Mouse (Mus musculus): ENCODE results near the gene Tnfrsf9. TPM values are rescaled to one million over a fixed set of nuclear protein-coding genes. Genes with fewer than 3 reads are reported as not detected.

The Tnfrsf9 gene
- polyA plus RNA-seq, 1 experiment from 2014 or later = 0.33 TPM

GRCm38 (mm10) chr4:150950972-150951371 lies 36.6 kb downstream of the Tnfrsf9 start:
- ATAC-seq (no peak), DNase-seq (no peak)
- Histone ChIP-seq H3K9ac (replicated peaks) (no peak overlapping the region), H3K9me3 (ENCODE audit: low read length) (no peaks in the 10 kb centered on the region), H3K4me2 (ENCODE audit: low read depth, low read length) (no peak overlapping the region), H3K27me3 (ENCODE audit: insufficient read depth, low read length) (no peaks in the 10 kb centered on the region), H3K4me3 (ENCODE audit: low read depth, low read length) (no peak overlapping the region), H3K27ac (ENCODE audit: low read depth) (no peak overlapping the region), H3K4me1 (ENCODE audit: insufficient read depth) (no peaks in the 10 kb centered on the region), H3K36me3 (replicated peaks; ENCODE audit: insufficient read depth, low read length) (no peaks in the 10 kb centered on the region)
- WGBS (ENCODE audit: insufficient replicate concordance) = 66% methylated on average over 10 of the region's 10 CpGs
- no peak for TF ChIP-seq CTCF (IDR thresholded peaks at IDR 0.05; ENCODE audit: low read depth)
- no peak for TF ChIP-seq EP300 (IDR thresholded peaks at IDR 0.05; ENCODE audit: low read depth)

- no peaks in the 10 kb centered on the region for H3K4me1 ChIP-seq (ENCODE audit: insufficient read depth)
- H3K4me2 ChIP-seq (ENCODE audit: low read depth, low read length) = no peak overlapping the region
- 77% methylated on average over 13 of the region's 13 CpGs for WGBS (ENCODE audit: insufficient replicate concordance)
- H3K36me3 ChIP-seq (replicated peaks; ENCODE audit: insufficient read depth, low read length) = no peaks in the 10 kb centered on the region
- no peak overlapping the region for H3K27ac ChIP-seq (ENCODE audit: low read depth)
- DNase-seq (no peak), ATAC-seq (no peak)
- H3K9me3 ChIP-seq (ENCODE audit: low read length) = no peaks in the 10 kb centered on the region
- no peaks in the 10 kb centered on the region for H3K27me3 ChIP-seq (ENCODE audit: insufficient read depth, low read length)
- H3K9ac ChIP-seq (replicated peaks) = no peak overlapping the region
- TF ChIP-seq EP300 (IDR thresholded peaks at IDR 0.05; ENCODE audit: low read depth) = no peak
- no peak for TF ChIP-seq CTCF (IDR thresholded peaks at IDR 0.05; ENCODE audit: low read depth)
- no peak overlapping the region for H3K4me3 ChIP-seq (ENCODE audit: low read depth, low read length)
Observed at GRCm38 (mm10) chr4:150956369-150957105, 42.2 kb downstream of the Tnfrsf9 start.

GRCm38 (mm10) chr4:150957106-150957458 lies 42.7 kb downstream of the Tnfrsf9 start:
- Histone ChIP-seq H3K9ac (replicated peaks) (no peak overlapping the region), H3K27ac (ENCODE audit: low read depth) (no peak overlapping the region), H3K36me3 (replicated peaks; ENCODE audit: insufficient read depth, low read length) (no peaks in the 10 kb centered on the region), H3K4me3 (ENCODE audit: low read depth, low read length) (no peak overlapping the region), H3K4me1 (ENCODE audit: insufficient read depth) (no peaks in the 10 kb centered on the region), H3K9me3 (ENCODE audit: low read length) (no peaks in the 10 kb centered on the region), H3K4me2 (ENCODE audit: low read depth, low read length) (no peak overlapping the region), H3K27me3 (ENCODE audit: insufficient read depth, low read length) (no peaks in the 10 kb centered on the region)
- no peak for ATAC-seq
- 54% methylated on average over 1 of the region's 1 CpGs for WGBS (ENCODE audit: insufficient replicate concordance)
- no peak for DNase-seq
- TF ChIP-seq EP300 (IDR thresholded peaks at IDR 0.05; ENCODE audit: low read depth) = no peak
- no peak for TF ChIP-seq CTCF (IDR thresholded peaks at IDR 0.05; ENCODE audit: low read depth)

- Histone ChIP-seq H3K4me3 (ENCODE audit: low read depth, low read length) (no peak overlapping the region), H3K9ac (replicated peaks) (no peak overlapping the region), H3K27me3 (ENCODE audit: insufficient read depth, low read length) (no peaks in the 10 kb centered on the region), H3K4me2 (ENCODE audit: low read depth, low read length) (no peak overlapping the region), H3K27ac (ENCODE audit: low read depth) (no peak overlapping the region), H3K9me3 (ENCODE audit: low read length) (no peaks in the 10 kb centered on the region), H3K36me3 (replicated peaks; ENCODE audit: insufficient read depth, low read length) (no peaks in the 10 kb centered on the region), H3K4me1 (ENCODE audit: insufficient read depth) (no peaks in the 10 kb centered on the region)
- DNase-seq (no peak), ATAC-seq (no peak)
- TF ChIP-seq EP300 (IDR thresholded peaks at IDR 0.05; ENCODE audit: low read depth) = no peak
- TF ChIP-seq CTCF (IDR thresholded peaks at IDR 0.05; ENCODE audit: low read depth) = no peak
- WGBS (ENCODE audit: insufficient replicate concordance) = 61% methylated on average over 7 of the region's 7 CpGs
Observed at GRCm38 (mm10) chr4:150958536-150958935, 44.2 kb downstream of the Tnfrsf9 start.

GRCm38 (mm10) chr4:150962231-150962630 lies 47.9 kb downstream of the Tnfrsf9 start:
- Histone ChIP-seq H3K36me3 (replicated peaks; ENCODE audit: insufficient read depth, low read length) (no peaks in the 10 kb centered on the region), H3K9me3 (ENCODE audit: low read length) (no peaks in the 10 kb centered on the region), H3K27me3 (ENCODE audit: insufficient read depth, low read length) (no peaks in the 10 kb centered on the region), H3K27ac (ENCODE audit: low read depth) (no peak overlapping the region), H3K9ac (replicated peaks) (no peak overlapping the region), H3K4me3 (ENCODE audit: low read depth, low read length) (no peak overlapping the region), H3K4me1 (ENCODE audit: insufficient read depth) (0 out of 2 replicates have a peak, but pooled peaks cover 4% of the 10 kb centered on the region), H3K4me2 (ENCODE audit: low read depth, low read length) (no peak overlapping the region)
- DNase-seq = no peak
- WGBS (ENCODE audit: insufficient replicate concordance) = 49% methylated on average over 6 of the region's 6 CpGs
- TF ChIP-seq EP300 (IDR thresholded peaks at IDR 0.05; ENCODE audit: low read depth) (no peak), CTCF (IDR thresholded peaks at IDR 0.05; ENCODE audit: low read depth) (no peak)
- no peak for ATAC-seq

- WGBS (ENCODE audit: insufficient replicate concordance) = 61% methylated on average over 2 of the region's 2 CpGs
- TF ChIP-seq CTCF (IDR thresholded peaks at IDR 0.05; ENCODE audit: low read depth) = no peak
- TF ChIP-seq EP300 (IDR thresholded peaks at IDR 0.05; ENCODE audit: low read depth) = no peak
- Histone ChIP-seq H3K36me3 (replicated peaks; ENCODE audit: insufficient read depth, low read length) (no peaks in the 10 kb centered on the region), H3K27ac (ENCODE audit: low read depth) (no peak overlapping the region), H3K27me3 (ENCODE audit: insufficient read depth, low read length) (no peaks in the 10 kb centered on the region), H3K4me3 (ENCODE audit: low read depth, low read length) (no peak overlapping the region), H3K4me2 (ENCODE audit: low read depth, low read length) (no peak overlapping the region), H3K9me3 (ENCODE audit: low read length) (no peaks in the 10 kb centered on the region), H3K4me1 (ENCODE audit: insufficient read depth) (0 out of 2 replicates have a peak, but pooled peaks cover 4% of the 10 kb centered on the region), H3K9ac (replicated peaks) (no peak overlapping the region)
- ATAC-seq (no peak), DNase-seq (no peak)
Observed at GRCm38 (mm10) chr4:150963711-150964110, 49.3 kb downstream of the Tnfrsf9 start.
